Mouse (Mus musculus): ENCODE data around the gene Nup43.
A peak's percentile ranks its signal among the peaks of the same experiment; 100 is the strongest.

Gene Nup43

DNA sequence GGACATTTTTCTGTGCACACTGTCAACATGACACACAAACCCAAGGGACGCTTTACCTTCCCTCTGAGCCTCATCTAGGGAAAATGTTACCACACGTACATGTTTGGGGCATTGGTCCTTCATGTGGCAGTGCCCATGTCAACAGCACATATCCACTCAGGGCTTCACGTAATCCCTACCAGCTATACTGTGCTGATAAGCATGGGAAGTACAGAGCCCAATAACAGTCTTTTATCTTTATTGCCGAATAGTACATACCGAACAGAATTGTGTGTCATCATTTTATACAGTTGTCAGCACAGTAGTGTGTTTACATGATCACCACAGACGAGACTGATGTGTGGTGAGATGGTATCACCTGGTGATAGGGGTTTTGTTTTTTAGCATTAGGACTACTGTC is 19.6 kb downstream of the Nup43 start:
- no peak for DNase-seq

DNA sequence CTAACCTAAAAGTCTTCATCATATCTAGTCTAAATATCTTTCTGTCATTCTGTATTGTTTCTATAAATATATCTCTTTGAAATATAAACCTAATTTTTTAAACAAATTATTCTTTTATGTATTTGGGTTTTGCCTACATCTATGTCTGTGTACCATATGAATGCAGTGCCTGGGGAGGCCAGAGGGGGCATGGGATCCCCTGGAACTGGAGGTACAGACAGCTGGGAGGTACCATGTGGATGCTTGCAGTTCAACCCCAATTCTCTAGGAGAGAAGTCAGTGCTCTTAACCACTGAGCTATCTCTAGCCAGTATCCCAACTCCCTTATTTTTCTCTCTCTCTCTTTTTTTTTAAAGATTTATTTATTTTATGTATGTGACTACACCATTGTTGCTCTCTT is 28.0 kb downstream of the Nup43 start:
- no peak for DNase-seq

DNA sequence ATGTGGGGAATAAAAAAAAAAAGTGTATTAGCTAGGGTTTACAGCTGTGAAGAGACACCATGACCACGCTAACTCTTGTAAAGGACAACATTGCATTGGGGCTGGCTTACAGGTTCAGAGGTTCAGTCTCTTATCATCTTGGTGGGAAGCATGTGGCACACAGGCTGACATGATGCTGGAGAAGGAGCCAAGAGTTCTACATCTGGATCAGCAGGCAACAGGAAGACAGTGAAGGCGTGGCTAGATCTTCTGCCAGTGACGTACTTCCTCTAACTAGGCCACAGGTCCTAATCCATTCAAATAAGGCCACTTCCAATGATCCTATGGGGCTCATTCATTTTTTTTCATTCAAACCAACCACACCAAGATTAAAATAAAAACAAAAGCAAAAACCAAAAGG is 32.8 kb downstream of the Nup43 start:
- DNase-seq: no peak

DNA sequence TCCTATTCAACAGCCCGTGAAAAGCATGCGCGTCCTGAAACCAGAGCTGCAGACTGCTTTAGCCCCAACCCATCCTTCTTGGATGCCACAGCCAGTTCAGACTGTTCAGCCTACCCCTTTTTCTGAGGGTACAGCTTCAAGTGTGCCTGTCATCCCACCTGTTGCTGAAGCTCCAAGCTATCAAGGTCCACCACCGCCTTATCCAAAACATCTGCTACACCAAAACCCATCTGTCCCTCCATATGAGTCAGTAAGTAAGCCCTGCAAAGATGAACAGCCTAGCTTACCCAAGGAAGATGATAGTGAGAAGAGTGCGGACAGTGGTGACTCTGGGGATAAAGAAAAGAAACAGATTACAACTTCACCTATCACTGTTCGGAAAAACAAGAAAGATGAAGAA is 35.3 kb downstream of the Nup43 start:
- DNase-seq: no peak

DNA sequence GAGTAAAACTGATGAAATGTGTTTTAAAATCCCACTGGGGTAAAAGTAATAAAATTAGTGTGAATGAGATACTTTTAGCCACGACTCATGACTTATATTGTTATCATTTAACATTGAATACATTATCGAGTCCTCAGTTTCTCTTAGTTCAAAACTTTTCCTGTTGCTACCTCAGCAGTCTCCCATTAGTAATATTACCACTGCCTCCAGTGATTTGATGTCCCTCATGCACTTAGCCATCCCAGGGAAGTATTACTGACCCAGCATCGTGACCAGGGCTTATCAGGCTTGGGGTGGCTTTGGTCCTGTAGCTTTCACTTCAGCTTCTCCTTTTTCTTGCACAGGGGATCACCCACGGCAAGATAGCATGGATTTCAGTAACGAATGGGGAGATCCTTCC is 42.8 kb downstream of the Nup43 start:
- DNase-seq: no peak

DNA sequence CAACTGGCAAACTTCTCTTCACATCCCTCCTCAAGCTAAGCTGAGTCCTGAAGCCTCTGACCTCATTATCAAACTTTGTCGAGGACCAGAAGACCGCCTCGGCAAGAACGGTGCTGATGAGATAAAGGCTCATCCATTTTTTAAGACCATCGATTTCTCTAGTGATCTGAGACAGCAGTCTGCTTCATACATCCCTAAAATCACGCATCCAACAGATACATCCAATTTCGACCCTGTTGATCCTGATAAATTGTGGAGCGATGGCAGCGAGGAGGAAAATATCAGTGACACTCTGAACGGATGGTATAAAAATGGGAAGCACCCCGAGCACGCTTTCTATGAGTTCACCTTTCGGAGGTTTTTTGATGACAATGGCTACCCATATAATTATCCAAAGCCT is 45.2 kb downstream of the Nup43 start:
- DNase-seq: no peak

DNA sequence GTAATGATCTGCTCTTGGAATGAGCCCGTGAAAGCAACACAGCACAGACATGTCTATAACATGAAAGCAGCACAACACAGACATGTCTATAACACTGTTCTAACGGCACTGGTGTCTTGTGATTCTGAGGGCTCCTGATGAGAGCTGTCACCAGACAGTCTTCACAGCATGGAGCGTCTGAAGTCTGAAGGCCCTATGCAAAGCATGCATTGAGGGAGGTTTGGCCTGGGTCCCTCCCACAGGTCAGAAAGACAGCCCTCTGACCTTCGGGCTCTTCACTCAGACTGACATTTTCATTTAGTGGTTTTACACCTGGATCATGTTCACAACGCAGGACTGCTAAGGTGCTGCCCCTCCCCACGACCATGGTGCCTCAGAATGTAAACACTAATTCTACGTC is 47.8 kb downstream of the Nup43 start:
- DNase-seq: no peak

DNA sequence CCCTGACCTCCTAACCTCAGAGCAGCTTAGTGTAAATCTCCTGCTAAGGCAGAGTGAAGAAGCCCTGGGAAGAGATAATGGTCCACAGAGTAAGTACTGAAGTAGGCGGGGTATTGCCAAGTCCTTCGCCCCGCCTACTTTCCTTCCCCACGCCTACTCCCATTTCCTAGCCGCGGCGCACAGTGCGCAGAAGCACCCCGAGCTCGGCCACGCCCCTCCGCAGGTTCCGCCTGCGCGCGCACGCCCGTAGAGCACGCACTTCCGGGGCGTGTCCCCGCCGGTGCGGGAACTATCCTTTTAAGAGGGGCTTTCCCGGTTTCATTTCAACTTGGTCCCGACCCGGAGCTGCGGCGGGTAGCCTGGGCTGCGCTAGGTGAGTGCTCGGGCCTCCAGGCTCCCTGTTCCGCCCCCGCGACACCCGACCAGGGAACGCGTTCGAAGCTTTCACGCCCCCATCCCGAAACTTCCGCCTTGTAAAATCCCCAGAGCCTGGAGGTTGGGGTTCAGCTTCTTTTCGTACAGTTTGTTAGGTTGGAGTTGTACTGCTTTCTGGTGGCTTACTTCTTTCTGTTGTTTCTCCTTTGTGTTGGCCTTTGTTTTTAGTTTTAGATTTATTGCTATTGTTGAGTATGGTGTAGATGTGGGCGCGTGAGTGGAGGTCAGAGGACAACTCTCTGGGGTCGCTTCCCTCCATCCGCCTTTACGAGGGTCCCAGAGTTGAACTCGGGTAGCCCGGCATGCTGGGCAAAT is 58.6 kb downstream of the Nup43 start, which contains the start of gene Katna1:
Gene Katna1, plus strand, starts transcription at position 250 of the 750 bp plus-strand sequence.
- peak; percentile 99 for DNase-seq

DNA sequence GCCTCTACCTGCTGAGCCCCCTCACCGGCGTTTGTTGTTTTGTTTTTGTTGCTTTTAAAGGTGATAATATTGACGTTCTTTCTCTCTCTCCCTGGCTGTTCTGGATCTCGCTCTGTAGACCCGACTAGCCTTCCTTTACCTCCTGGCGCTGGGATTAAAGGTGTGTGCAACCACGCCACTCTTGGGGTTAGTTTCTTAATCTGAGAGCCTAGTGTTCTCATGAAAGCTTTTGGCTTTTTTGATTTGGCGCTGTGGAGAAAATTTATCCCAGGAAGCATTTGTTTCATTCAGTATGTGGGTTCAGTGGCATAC is 59.2 kb downstream of the Nup43 start:
- DNase-seq: no peak

DNA sequence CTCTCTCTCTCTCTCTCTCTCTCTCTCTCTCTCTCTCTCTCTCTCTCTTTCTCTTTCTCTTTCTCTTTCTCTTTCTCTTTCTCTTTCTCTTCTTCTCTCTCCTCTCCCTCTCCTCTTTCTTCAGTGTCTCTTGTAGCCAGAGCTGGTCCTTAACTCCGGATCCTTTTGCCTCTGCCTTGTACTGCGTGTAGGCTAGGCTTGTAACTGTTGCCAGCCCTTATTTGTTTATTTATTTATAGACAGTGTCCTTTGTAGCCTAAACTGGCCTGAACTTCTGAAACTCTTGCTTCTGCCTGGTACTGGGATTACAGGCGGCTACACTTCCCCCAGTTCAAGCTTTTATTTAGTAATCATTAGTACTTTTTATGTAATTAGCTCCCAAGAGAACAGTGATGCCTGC is 59.7 kb downstream of the Nup43 start:
- no peak for DNase-seq

Data from liver (tissue).